Mouse (Mus musculus) midbrain, embryonic 14.5 days (tissue): ENCODE measurements around the gene Tex2. TPM values are rescaled to one million over a fixed set of nuclear protein-coding genes. Genes with fewer than 3 reads are reported as not detected.
"Not testable (repeated sequence)": the region's sequence is repeated elsewhere in the genome, so short reads cannot be mapped to it uniquely, and the experiment has no call there.

Experiments used
- ATAC-seq: fragments of 200-750 bp; cut with Nextera tagmentation; 2 replicates; pipeline ENCODE4 v1.8.0; 2017; ENCODE audit warnings: moderate number of reproducible peaks, moderate library complexity; ENCODE audit not compliant: low FRiP score, low TSS enrichment
- DNase-seq: peaks from one replicate; pipeline ENCODE4 v3.0.0-alpha.2; 2015
- H3K27ac ChIP-seq: fragments of 300-500 bp; sonication (generic); replicated peaks from 2 replicates; pipeline ENCODE4 v1.5.1; 2014; ENCODE audit warnings: mild to moderate bottlenecking, low read depth, low read length, moderate library complexity
- H3K27me3 ChIP-seq: fragments of 300-500 bp; sonication (generic); 2 replicates; pipeline ENCODE4 v1.6.1; 2014; ENCODE audit warnings: low read length, control low read depth, mixed read lengths; ENCODE audit not compliant: control insufficient read depth, insufficient read depth
- H3K36me3 ChIP-seq: fragments of 300-500 bp; sonication (generic); 2 replicates; pipeline ENCODE4 v1.6.1; 2014; ENCODE audit warnings: low read length, control low read depth; ENCODE audit not compliant: control insufficient read depth, insufficient read depth
- H3K4me1 ChIP-seq: fragments of 300-500 bp; sonication (generic); 2 replicates; pipeline ENCODE4 v1.6.1; 2014; ENCODE audit warnings: mild to moderate bottlenecking, antibody characterized with exemption, low read length, control low read depth; ENCODE audit not compliant: control insufficient read depth, insufficient read depth
- H3K4me2 ChIP-seq: fragments of 300-500 bp; sonication (generic); 2 replicates; pipeline ENCODE4 v1.6.1; 2014; ENCODE audit warnings: mild to moderate bottlenecking, low read length, moderate library complexity
- H3K4me3 ChIP-seq: fragments of 300-500 bp; sonication (generic); replicated peaks from 2 replicates; pipeline ENCODE4 v1.5.1; 2014; ENCODE audit warnings: low read depth, low read length
- H3K9ac ChIP-seq: fragments of 300-500 bp; sonication (generic); replicated peaks from 2 replicates; pipeline ENCODE4 v1.6.1; 2014; ENCODE audit warnings: mild to moderate bottlenecking, low read length, moderate library complexity
- H3K9me3 ChIP-seq: fragments of 300-500 bp; sonication (generic); 2 replicates; pipeline ENCODE4 v1.6.1; 2016; ENCODE audit warnings: low read length, control low read depth, mixed read lengths; ENCODE audit not compliant: control insufficient read depth
- WGBS: fragments of 180-500 bp; shearing (Covaris S2); extraction: QIAGEN DNeasy Blood & Tissue Kit; methylation state at CpG from one replicate; pipeline ENCODE4 v1.1.7; 2014; 5-methylcytosine and 5-hydroxymethylcytosine counted together
- polyA plus RNA-seq: library from polyadenylated mRNA; unstranded; fragments of >200 nt; fragmentation: Nextera tagmentation; extraction: Ambion mirVana; gene quantifications from 2 replicates; pipeline ENCODE4 v1.2.1, GENCODE M21; 2014

Tex2 gene
- polyA plus RNA-seq, 1 experiment from 2014 or later = 29.1 TPM

DNA sequence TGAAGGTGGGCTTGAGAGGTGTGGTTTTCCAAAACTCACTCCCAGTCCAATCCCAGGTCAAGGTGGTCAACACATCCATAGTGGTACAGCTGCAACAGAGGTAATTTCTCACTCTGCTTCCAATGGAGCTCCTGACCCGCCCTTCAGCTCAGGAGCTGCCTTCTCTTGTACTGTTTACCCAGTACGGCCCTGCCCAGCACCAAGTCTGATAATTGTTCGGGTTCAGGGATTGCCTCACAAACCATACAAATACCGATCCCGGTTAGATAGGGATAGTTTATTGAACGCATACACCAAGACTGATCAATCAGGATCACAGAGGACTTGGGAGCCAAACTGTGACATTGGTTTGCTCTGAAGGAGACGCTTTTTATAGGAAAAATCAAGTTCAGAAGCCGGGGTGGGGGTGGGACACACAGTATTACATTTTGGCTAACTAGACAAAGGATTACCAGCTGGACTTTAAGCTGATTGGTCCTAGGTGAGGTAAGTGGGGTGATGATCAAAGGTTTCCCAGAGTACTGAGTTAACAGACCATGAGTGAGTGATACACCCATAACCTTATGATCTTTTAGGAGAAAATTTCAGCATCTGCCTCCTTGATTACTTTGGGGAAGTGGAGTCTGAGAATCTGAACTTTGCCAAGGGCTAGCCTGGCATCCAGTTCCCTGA is 29.9 kb upstream of the Tex2 start:
- Histone ChIP-seq H3K36me3 (no peaks in the 10 kb centered on the region), H3K4me2 (no peak overlapping the region), H3K27ac (no peak overlapping the region), H3K4me1 (peaks cover 5% of the 10 kb centered on the region; the same call in 1 of the 2 replicates), H3K9ac (no peak overlapping the region), H3K4me3 (no peak overlapping the region), H3K27me3 (no peaks in the 10 kb centered on the region), H3K9me3 (no peaks in the 10 kb centered on the region)
- DNase-seq (no peak), ATAC-seq (no peak)
- WGBS = 77% methylated on average over 8 of the region's 8 CpGs

GRCm38 (mm10) chr11:106641580-106641979 is 28.4 kb upstream of the Tex2 start:
- WGBS = 85% methylated on average over 1 of the region's 1 CpGs
- H3K36me3 ChIP-seq = no peaks in the 10 kb centered on the region
- no peak overlapping the region for H3K9ac ChIP-seq
- DNase-seq (no peak), ATAC-seq (no peak)
- H3K27me3 ChIP-seq = no peaks in the 10 kb centered on the region
- H3K27ac ChIP-seq = no peak overlapping the region
- peaks cover 5% of the 10 kb centered on the region; the same call in 1 of the 2 replicates for H3K4me1 ChIP-seq
- no peaks in the 10 kb centered on the region for H3K9me3 ChIP-seq
- no peak overlapping the region for H3K4me2 ChIP-seq
- H3K4me3 ChIP-seq = no peak overlapping the region

DNA sequence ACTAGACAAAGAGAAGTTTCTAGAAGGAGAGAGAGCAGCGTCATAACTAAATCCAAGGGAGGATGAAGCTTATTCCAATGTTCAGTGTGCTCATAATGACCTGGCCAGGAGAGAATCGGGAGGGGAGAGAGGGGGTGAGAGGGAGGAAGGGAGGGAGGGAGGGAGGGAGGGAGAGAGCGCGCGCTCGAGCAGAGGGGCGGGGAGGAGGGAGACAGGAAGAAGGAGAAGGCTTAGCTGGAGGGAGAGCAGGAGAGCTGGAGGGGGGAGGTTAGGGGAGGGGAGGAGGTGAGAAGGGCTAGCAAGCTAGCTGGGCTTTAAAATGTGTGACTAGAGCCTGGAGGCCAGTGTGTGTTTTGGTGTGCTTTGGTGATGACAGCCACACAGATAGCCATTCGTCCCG is 26.8 kb upstream of the Tex2 start:
- Histone ChIP-seq H3K9ac (no peak overlapping the region), H3K4me3 (no peak overlapping the region), H3K9me3 (no peaks in the 10 kb centered on the region), H3K27me3 (no peaks in the 10 kb centered on the region), H3K4me1 (peaks cover 5% of the 10 kb centered on the region; the same call in 1 of the 2 replicates), H3K27ac (no peak overlapping the region), H3K4me2 (no peak overlapping the region), H3K36me3 (no peaks in the 10 kb centered on the region)
- no peak for ATAC-seq
- WGBS = 19% methylated on average over 9 of the region's 9 CpGs
- DNase-seq = no peak

- Histone ChIP-seq H3K4me1 (peaks cover 5% of the 10 kb centered on the region; the same call in 1 of the 2 replicates), H3K27me3 (no peaks in the 10 kb centered on the region), H3K4me2 (no peak overlapping the region), H3K36me3 (no peaks in the 10 kb centered on the region), H3K4me3 (no peak overlapping the region), H3K27ac (no peak overlapping the region), H3K9ac (no peak overlapping the region), H3K9me3 (no peaks in the 10 kb centered on the region)
- WGBS = 26% methylated on average over 5 of the region's 5 CpGs
- ATAC-seq (no peak), DNase-seq (no peak)
Measured at GRCm38 (mm10) chr11:106639356-106639692, 26.1 kb upstream of the Tex2 start.

DNA sequence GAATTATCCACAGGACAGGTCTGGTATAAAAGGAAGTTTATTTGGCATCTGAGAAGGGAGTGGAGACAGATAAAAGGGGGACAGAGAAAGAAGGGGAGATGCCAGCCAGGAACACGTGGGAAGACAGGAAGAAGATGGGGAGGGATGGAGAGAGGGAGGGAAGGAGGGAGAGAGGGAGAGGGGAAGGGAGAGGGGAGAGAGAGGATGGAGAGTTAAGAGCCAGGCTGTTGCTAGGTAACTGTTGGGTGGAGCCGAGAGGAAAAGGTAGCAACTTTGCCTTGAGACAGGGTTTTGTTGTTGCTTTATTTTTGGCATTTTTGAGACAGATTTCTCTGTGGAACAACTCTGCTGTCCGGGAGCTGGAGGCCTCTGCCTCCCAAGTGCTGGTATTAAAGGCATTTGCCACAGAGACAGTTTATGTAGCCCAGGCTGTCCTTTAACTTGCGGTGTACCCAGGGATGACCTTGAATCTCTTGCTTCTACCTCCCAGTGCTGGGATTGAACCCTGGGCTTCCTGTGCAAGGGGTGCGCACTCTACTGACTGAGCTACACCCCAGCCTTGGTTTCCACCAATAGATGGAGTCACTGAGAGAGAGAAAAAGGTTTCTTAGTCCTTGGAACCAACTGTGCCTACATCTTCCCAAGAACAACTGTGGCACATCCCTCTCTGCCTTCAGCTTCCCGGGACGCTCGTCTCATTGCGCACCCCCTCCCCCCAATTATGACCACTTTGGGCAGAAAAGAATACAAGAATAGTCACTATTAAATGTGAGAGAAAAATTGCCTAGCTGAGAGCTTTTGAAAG is 25.5 kb upstream of the Tex2 start:
- ATAC-seq = no peak
- 37% methylated on average over 9 of the region's 9 CpGs for WGBS
- H3K27ac ChIP-seq = no peak overlapping the region
- H3K27me3 ChIP-seq = no peaks in the 10 kb centered on the region
- H3K9me3 ChIP-seq = no peaks in the 10 kb centered on the region
- peaks cover 5% of the 10 kb centered on the region; the same call in 1 of the 2 replicates for H3K4me1 ChIP-seq
- no peak for DNase-seq
- H3K36me3 ChIP-seq = no peaks in the 10 kb centered on the region
- no peak overlapping the region for H3K4me2 ChIP-seq
- no peak overlapping the region for H3K9ac ChIP-seq
- H3K4me3 ChIP-seq = no peak overlapping the region

- DNase-seq = no peak
- no peak for ATAC-seq
- WGBS = 8% methylated on average over 7 of the region's 7 CpGs
- no peak overlapping the region for H3K4me3 ChIP-seq
- no peak overlapping the region for H3K27ac ChIP-seq
- H3K9ac ChIP-seq = no peak overlapping the region
- no peaks in the 10 kb centered on the region for H3K9me3 ChIP-seq
- no peaks in the 10 kb centered on the region for H3K36me3 ChIP-seq
- no peak overlapping the region for H3K4me2 ChIP-seq
- no peaks in the 10 kb centered on the region for H3K27me3 ChIP-seq
- H3K4me1 ChIP-seq = peaks cover 5% of the 10 kb centered on the region; the same call in 1 of the 2 replicates
Measured at GRCm38 (mm10) chr11:106637754-106638153, 24.5 kb upstream of the Tex2 start.

DNA sequence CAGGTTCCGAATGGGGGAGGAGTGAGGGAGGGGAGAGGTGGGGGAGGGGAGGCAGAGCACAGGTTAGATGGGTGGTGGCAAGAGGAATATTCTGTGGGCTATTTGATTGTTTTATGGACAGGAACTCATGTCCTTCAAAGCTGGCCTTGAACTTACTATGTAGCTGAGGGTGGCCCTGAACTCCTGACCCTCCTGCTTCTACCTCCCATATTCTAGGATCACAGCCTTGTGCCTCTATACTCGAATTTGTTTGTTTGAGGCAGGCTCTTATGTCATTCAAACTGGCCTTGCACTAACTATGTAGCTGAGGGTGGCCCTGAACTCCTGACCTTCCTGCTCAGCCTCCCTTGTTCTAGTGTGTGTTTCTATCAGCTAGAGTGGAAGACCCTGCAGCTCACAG is 22.7 kb upstream of the Tex2 start:
- ATAC-seq = no peak
- H3K36me3 ChIP-seq = no peaks in the 10 kb centered on the region
- no peaks in the 10 kb centered on the region for H3K27me3 ChIP-seq
- no peak for DNase-seq
- H3K4me3 ChIP-seq = no peak overlapping the region
- no peak overlapping the region for H3K27ac ChIP-seq
- WGBS = 68% methylated on average over 2 of the region's 2 CpGs
- no peak overlapping the region for H3K4me2 ChIP-seq
- peaks cover 5% of the 10 kb centered on the region; the same call in 1 of the 2 replicates for H3K4me1 ChIP-seq
- H3K9ac ChIP-seq = no peak overlapping the region
- no peaks in the 10 kb centered on the region for H3K9me3 ChIP-seq

DNA sequence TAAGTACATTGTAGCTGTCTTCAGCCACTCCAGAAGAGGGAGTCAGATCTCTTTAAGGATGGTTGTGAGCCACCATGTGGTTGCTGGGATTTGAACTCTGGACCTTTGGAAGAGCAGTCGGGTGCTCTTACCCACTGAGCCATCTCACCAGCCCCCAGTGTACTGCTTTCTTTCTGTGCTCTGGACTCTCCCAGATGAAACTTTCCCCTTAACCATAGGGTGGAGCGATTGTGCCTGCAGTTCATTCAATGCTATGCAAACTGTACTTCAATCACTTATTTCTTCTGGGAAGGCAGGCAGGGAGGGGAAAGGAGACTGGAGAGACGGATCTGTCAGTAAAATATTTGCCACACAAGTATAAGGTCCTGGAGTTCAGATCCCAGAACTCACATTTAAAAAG is 21.0 kb upstream of the Tex2 start:
- ATAC-seq, H3K36me3 ChIP-seq, DNase-seq, H3K9me3 ChIP-seq, H3K27me3 ChIP-seq, H3K4me2 ChIP-seq, H3K4me3 ChIP-seq, H3K27ac ChIP-seq, H3K9ac ChIP-seq, H3K4me1 ChIP-seq: not testable (repeated sequence)
- 97% methylated on average over 3 of the region's 3 CpGs for WGBS

- ATAC-seq (no peak), DNase-seq (no peak)
- Histone ChIP-seq H3K27ac (no peak overlapping the region), H3K36me3 (no peaks in the 10 kb centered on the region), H3K9me3 (no peaks in the 10 kb centered on the region), H3K9ac (no peak overlapping the region), H3K27me3 (no peaks in the 10 kb centered on the region), H3K4me1 (no peaks in the 10 kb centered on the region), H3K4me2 (no peak overlapping the region), H3K4me3 (no peak overlapping the region)
- WGBS = 88% methylated on average over 2 of the region's 2 CpGs
Measured at GRCm38 (mm10) chr11:106633456-106633855, 20.2 kb upstream of the Tex2 start.
